Mouse (Mus musculus) kidney, embryonic 14.5 days (tissue): ENCODE measurements around the gene Rc3h1. TPM values are rescaled to one million over a fixed set of nuclear protein-coding genes. Genes with fewer than 3 reads are reported as not detected.
"Not testable (repeated sequence)": the region's sequence is repeated elsewhere in the genome, so short reads cannot be mapped to it uniquely, and the experiment has no call there.

Experiments
- ATAC-seq: fragments of 200-750 bp; cut with Nextera tagmentation; 2 replicates; pipeline ENCODE4 v1.8.0; 2017; ENCODE audit warnings: moderate number of reproducible peaks, mild to moderate bottlenecking, moderate TSS enrichment, moderate library complexity; ENCODE audit not compliant: low FRiP score, low TSS enrichment
- H3K27ac ChIP-seq: fragments of 300-500 bp; sonication (generic); 2 replicates; pipeline ENCODE4 v1.5.1; 2014; ENCODE audit warnings: low read depth, mild to moderate bottlenecking, low read length, moderate library complexity, mixed read lengths
- H3K27me3 ChIP-seq: fragments of 300-500 bp; sonication (generic); 2 replicates; pipeline ENCODE4 v1.6.1; 2014; ENCODE audit warnings: mild to moderate bottlenecking, low read length; ENCODE audit not compliant: control insufficient read depth, insufficient read depth
- H3K36me3 ChIP-seq: fragments of 300-500 bp; sonication (generic); 2 replicates; pipeline ENCODE4 v1.6.1; 2014; ENCODE audit warnings: low read length, mixed read lengths; ENCODE audit not compliant: control insufficient read depth, insufficient read depth
- H3K4me1 ChIP-seq: fragments of 300-500 bp; sonication (generic); 2 replicates; pipeline ENCODE4 v1.6.1; 2014; ENCODE audit warnings: low read length, mixed read lengths; ENCODE audit not compliant: control insufficient read depth, insufficient read depth
- H3K4me2 ChIP-seq: fragments of 300-500 bp; sonication (generic); replicated peaks from 2 replicates; pipeline ENCODE4 v1.6.1; 2014; ENCODE audit warnings: low read depth, mild to moderate bottlenecking, low read length
- H3K4me3 ChIP-seq: fragments of 300-500 bp; sonication (generic); 2 replicates; pipeline ENCODE4 v1.5.1; 2014; ENCODE audit warnings: mild to moderate bottlenecking, low read length
- H3K9ac ChIP-seq: fragments of 300-500 bp; sonication (generic); 2 replicates; pipeline ENCODE4 v1.6.1; 2014; ENCODE audit warnings: low read depth, mild to moderate bottlenecking, low read length, moderate library complexity
- H3K9me3 ChIP-seq: fragments of 300-500 bp; sonication (generic); 2 replicates; pipeline ENCODE4 v1.6.1; 2016; ENCODE audit warnings: low read length; ENCODE audit not compliant: control insufficient read depth
- WGBS: fragments of 180-500 bp; shearing (Covaris S2); extraction: QIAGEN DNeasy Blood & Tissue Kit; methylation state at CpG from one replicate; pipeline ENCODE4 v1.1.7; 2014; 5-methylcytosine and 5-hydroxymethylcytosine counted together
- polyA plus RNA-seq: library from polyadenylated mRNA; unstranded; fragments of >200 nt; fragmentation: Nextera tagmentation; extraction: Ambion mirVana; gene quantifications from 2 replicates; pipeline ENCODE4 v1.2.1, GENCODE M21; 2014

Rc3h1 gene
- polyA plus RNA-seq: 11.6 and 14.0 TPM in 2 replicates

DNA sequence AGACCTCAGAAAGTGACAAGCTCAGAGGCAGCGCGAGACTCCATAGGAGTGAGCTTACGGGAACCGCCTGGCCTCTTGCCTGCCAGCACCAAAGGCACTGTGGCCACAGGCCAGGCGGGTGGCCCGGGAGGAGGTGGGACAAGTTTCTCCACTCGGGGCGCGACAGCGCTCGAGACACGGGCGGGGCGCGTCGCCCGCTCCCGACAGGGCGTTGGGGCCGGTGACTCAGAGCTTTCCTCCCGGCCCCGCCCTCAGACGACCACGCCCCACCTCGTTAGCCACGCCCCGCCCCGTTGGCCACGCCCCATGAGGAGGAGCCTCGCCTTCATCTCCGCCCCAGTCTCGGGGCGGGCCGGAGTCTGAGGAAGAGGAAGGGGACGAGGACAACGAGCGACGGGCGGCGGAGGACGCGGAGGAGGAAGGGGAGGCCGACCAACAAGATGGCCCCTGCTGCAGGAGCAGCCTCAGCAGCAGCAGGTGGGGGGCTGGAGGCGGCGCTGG, at the start of gene Rc3h1:
TSS of gene Rc3h1 (plus strand) at position 362 of the 501 bp plus-strand sequence.
- Histone ChIP-seq H3K4me3 (peak within 1 kb of the TSS; percentile 96), H3K9ac (peak within 1 kb of the TSS; percentile 95), H3K4me2 (peak within 1 kb of the TSS; percentile 66), H3K27me3 (no peaks in the 10 kb centered on the region), H3K36me3 (no peaks in the 10 kb centered on the region), H3K4me1 (0 out of 2 replicates have a peak, but pooled peaks cover 5% of the 10 kb centered on the region), H3K9me3 (no peaks in the 10 kb centered on the region), H3K27ac (peak within 1 kb of the TSS; percentile 87)
- peak; percentile 97 for ATAC-seq
- WGBS: under 1% methylated on average over 35 of the region's 45 CpGs

DNA sequence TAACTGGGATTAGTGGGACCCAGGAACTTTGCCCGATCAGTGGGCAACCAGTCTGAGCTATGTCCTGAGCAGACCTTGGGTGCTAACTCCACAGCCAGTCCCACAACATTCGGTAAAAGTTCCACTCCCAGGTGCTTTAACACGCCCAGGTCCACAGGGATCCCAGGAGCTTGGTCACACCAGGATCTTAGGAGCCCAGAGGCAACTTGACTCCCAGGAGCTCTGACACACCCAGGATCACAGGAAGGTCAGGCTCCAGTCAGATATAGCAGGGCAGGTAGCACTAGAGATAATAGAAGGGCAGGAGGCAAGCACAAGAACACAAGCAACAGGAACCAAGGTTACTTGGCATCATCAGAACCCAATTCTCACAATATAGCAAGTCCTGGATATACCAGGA, 48.1 kb upstream of the Rc3h1 start:
- Histone ChIP-seq H3K27me3 (no peaks in the 10 kb centered on the region), H3K4me2 (no peak overlapping the region), H3K4me3 (no peak overlapping the region), H3K9me3 (no peaks in the 10 kb centered on the region), H3K4me1 (no peaks in the 10 kb centered on the region), H3K36me3 (no peaks in the 10 kb centered on the region), H3K27ac (no peak overlapping the region), H3K9ac (no peak overlapping the region)
- ATAC-seq: no peak
- 80% methylated on average over 3 of the region's 3 CpGs for WGBS

DNA sequence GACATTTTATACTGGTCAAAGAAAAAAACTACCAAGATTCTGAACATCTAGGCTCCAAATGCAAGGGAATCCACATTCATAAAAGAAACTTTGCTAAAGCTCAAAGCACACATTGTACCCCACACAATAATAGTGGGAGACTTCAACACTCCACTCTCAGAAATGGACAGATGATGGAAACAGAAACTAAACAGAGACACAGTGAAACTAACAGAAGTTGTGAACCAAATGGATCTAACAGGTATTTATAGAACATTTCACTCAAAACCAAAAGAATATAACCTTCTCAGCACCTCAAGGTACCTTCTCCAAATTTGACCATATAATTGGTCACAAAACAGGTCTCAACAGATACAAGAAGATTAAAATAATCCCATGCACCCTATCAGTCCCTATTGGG, 46.3 kb upstream of the Rc3h1 start:
- not testable (repeated sequence) for H3K4me2 ChIP-seq, H3K9me3 ChIP-seq, H3K4me3 ChIP-seq, H3K4me1 ChIP-seq, H3K9ac ChIP-seq, ATAC-seq, H3K27me3 ChIP-seq, H3K36me3 ChIP-seq, H3K27ac ChIP-seq

DNA sequence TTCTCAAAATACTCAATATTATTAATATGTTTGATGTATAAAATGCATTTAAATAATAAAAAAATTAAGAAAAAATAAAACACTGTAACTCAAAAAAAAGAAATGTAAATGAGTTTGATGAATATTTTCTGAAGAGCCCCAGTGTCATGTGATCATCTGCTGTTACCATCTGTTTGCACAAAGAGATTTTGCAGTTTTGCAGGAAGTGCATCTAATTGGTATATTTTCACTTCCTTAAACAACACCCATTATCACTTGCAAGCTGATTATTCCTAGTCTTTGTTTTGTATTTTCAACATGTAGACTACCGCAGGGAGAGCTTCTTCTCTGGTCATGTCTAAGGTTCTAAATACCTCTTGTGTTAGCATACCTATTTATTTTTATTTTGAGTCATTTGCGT, 45.1 kb upstream of the Rc3h1 start:
- H3K36me3 ChIP-seq: no peaks in the 10 kb centered on the region
- no peak overlapping the region for H3K4me3 ChIP-seq
- H3K27me3 ChIP-seq: no peaks in the 10 kb centered on the region
- 92% methylated on average over 2 of the region's 2 CpGs for WGBS
- no peak overlapping the region for H3K9ac ChIP-seq
- no peak overlapping the region for H3K27ac ChIP-seq
- no peaks in the 10 kb centered on the region for H3K9me3 ChIP-seq
- no peak overlapping the region for H3K4me2 ChIP-seq
- no peaks in the 10 kb centered on the region for H3K4me1 ChIP-seq
- no peak for ATAC-seq

DNA sequence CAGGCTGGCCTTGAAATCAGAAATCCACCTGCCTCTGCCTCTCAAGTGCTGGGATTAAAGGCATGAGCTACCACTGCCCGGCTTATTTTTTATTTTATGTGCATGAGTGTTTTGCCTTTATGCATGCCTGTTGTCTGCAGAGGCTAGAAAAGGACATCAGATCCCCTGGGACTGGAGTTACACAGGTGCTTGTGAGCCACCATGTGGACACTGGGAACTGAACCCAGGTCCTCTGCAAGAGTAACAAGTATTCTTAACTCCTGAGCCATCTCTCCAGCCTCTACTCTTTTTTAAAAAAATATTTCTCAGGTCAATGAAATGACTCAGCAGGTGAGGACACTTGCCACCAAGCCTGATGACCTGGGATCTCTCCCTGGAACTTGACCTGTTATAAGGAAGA, 44.6 kb upstream of the Rc3h1 start:
- Histone ChIP-seq H3K27me3 (no peaks in the 10 kb centered on the region), H3K4me2 (no peak overlapping the region), H3K27ac (no peak overlapping the region), H3K36me3 (no peaks in the 10 kb centered on the region), H3K4me1 (no peaks in the 10 kb centered on the region), H3K9ac (no peak overlapping the region), H3K4me3 (no peak overlapping the region), H3K9me3 (no peaks in the 10 kb centered on the region)
- WGBS: 89% methylated on average over 1 of the region's 1 CpGs
- ATAC-seq: no peak

DNA sequence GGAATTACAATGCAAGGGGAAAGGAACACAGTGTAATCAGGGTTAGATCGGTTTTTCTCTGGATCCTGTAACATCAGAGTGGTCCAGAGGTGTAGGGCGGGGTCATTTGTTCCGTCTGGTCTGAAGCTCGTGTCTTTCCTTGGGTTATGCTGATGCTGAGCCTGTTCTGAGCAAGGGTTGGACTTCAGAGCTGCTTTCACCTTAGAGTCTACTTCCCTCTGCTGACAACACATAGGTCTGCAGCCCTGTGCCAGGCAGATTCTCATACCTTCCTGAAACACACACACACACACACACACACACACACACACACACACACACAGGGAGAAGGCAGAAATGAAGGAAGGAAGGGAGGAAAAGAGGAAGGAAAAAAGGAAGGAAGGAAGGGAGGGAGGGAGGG, 43.2 kb upstream of the Rc3h1 start:
- no peak overlapping the region for H3K4me2 ChIP-seq
- H3K27ac ChIP-seq: no peak overlapping the region
- no peaks in the 10 kb centered on the region for H3K36me3 ChIP-seq
- 64% methylated on average over 4 of the region's 4 CpGs for WGBS
- no peaks in the 10 kb centered on the region for H3K9me3 ChIP-seq
- no peak overlapping the region for H3K4me3 ChIP-seq
- H3K9ac ChIP-seq: no peak overlapping the region
- no peaks in the 10 kb centered on the region for H3K4me1 ChIP-seq
- no peak for ATAC-seq
- H3K27me3 ChIP-seq: no peaks in the 10 kb centered on the region

DNA sequence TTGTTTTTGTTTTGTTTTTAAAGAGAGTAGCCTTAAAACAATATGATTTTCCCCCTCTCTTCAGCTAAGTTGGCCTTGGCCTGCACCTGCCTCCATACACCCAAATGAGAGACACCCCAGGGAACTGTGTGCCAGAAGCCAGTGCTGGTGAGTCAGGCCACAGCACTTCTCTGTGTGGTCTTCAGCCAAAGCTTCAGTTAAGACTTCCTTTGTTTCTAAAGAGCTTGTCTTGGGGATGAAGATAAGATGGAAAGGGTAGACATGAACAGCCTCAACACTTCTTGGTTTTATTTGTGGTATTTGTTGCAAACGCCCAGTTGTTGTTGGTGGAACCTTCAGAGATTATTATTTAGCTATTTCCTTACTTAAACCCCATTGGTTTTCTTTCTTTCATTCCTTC, 31.5 kb upstream of the Rc3h1 start:
- no peaks in the 10 kb centered on the region for H3K4me1 ChIP-seq
- H3K9ac ChIP-seq: no peak overlapping the region
- no peak for ATAC-seq
- no peaks in the 10 kb centered on the region for H3K27me3 ChIP-seq
- no peak overlapping the region for H3K27ac ChIP-seq
- 78% methylated on average over 1 of the region's 1 CpGs for WGBS
- no peak overlapping the region for H3K4me3 ChIP-seq
- H3K9me3 ChIP-seq: no peaks in the 10 kb centered on the region
- no peak overlapping the region for H3K4me2 ChIP-seq
- H3K36me3 ChIP-seq: no peaks in the 10 kb centered on the region

DNA sequence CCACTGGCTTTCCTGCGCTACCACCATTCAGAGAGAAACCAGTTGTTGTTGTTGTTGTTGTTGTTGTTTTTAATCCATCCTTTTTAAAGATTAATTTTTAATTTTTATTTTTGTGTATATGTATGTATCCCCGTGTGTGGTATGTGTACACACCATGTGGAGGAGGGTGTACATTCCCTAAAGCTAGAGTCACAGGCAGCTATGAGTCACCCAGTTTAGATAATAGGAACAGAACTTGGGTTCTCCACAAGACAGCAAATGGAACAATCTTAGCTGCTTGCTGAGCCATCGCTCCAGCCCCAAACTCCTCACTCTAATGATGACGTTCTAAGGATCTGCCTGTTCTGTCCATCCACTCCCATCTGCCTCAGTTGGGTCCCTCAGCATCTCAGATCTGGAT, 29.2 kb upstream of the Rc3h1 start:
- WGBS: 90% methylated on average over 4 of the region's 4 CpGs
- H3K4me3 ChIP-seq: no peak overlapping the region
- H3K36me3 ChIP-seq: no peaks in the 10 kb centered on the region
- H3K27me3 ChIP-seq: no peaks in the 10 kb centered on the region
- H3K4me1 ChIP-seq: no peaks in the 10 kb centered on the region
- H3K27ac ChIP-seq: no peak overlapping the region
- no peak overlapping the region for H3K4me2 ChIP-seq
- no peak for ATAC-seq
- H3K9me3 ChIP-seq: no peaks in the 10 kb centered on the region
- H3K9ac ChIP-seq: no peak overlapping the region

DNA sequence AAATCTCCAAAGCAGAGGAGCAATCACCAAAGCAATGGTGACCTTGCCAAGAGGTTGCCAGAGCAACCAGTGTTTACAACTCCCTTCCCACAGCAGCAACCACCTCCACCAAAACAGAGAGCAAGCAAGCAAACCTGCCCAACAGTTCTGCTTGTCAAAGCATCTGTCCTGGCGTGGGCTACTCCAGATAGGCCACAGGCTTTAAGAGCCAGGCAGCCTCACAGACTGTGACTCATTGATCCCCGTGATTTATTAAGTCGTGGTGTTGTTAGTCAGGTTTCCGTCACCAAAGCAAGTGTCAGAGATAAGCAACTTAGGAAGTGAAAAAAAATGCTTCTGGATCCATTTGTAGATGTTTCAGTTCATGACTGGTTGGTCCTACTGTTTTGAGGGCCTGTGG, 27.7 kb upstream of the Rc3h1 start:
- Histone ChIP-seq H3K27me3 (no peaks in the 10 kb centered on the region), H3K9ac (no peak overlapping the region), H3K4me2 (no peak overlapping the region), H3K27ac (no peak overlapping the region), H3K4me1 (no peaks in the 10 kb centered on the region), H3K9me3 (no peaks in the 10 kb centered on the region), H3K4me3 (no peak overlapping the region), H3K36me3 (no peaks in the 10 kb centered on the region)
- 59% methylated on average over 4 of the region's 4 CpGs for WGBS
- no peak for ATAC-seq
